Mouse (Mus musculus): ENCODE data around the gene Upf2.

The Upf2 gene

DNA sequence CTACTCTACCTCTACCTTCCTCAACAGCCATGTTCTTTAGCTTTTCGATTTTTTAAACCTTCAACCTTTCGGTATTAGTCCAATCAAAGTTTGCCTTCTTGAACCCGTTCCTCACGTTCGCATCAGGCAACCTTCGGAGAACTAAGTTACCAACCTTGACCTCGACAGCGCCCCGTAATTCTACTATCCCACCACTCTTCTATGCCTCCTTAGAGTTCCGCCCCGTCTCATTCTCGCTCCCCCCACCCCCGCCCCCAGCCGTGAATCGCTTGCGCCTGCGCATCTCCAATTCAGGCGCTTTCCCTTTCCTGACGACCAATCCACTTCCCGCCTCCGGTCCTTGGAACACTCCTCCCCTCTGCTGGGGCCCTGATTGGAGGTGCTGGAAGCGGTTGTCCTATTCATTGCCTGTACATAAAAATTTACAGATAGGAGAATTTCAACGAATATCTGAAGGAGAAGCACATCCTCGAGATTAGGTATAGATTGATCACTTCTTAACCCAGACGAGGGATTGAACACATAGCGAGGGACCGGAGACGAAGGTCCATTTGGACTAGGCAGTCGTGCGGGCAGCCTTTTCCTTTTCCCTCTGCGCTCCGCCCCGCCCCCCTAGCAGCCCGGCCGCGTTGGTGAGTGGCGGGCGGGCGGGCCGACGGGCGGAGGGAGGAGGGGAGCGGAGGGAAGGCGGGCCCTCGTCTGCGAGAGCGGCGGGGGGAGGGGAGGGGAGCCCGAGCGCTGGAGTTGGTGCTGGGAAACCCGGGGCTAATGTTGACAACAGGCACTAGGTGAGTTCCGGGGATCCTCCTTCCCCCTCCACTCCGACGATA lies at the start of gene Upf2:
TSS of gene Upf2 (plus strand) at position 704 of the 830 bp plus-strand sequence.
- DNase-seq (ENCODE audit: low spot score in 2 of 2), result peak; percentile 85 to 90

DNA sequence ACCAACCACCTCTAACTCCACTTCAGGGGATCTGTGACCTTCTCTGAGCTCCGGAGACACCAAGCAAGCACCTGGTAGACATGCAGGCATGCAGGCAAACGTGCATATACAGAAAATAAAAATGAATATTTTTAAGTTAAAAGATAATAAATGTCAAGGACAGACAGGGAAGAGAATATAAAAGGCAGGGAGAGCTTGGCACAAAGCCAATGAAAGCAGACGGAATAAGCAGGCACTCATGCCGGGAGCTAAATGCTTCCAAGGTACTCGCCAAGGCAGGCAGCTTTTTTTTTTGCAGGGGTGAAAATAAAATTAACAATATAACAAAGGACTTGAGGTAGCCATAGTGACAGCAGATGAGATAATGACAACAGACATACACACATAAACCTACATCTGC lies 45.2 kb upstream of the Upf2 start:
- no peak for DNase-seq (ENCODE audit: low spot score in 2 of 2)

DNA sequence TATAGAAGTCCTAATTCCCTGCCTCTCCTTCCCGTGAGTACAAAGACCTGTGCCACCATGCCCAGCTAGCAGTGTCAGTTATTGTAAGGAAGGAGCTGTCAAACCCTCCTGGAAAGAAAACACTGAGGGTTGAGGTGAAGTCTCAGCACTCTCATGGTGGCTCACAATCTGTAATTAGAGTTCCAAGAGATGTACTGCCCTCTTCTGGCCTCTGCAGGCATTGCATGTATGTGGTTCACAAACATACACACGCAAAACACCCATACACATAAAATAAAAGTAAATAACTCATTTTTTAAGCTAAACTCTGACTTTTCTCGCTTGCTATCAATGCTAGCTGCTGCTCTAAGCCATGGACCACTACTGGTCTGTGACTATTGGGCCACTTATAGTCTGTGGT lies 44.6 kb upstream of the Upf2 start:
- DNase-seq (ENCODE audit: low spot score in 2 of 2), result peak; percentile 21 to 54

DNA sequence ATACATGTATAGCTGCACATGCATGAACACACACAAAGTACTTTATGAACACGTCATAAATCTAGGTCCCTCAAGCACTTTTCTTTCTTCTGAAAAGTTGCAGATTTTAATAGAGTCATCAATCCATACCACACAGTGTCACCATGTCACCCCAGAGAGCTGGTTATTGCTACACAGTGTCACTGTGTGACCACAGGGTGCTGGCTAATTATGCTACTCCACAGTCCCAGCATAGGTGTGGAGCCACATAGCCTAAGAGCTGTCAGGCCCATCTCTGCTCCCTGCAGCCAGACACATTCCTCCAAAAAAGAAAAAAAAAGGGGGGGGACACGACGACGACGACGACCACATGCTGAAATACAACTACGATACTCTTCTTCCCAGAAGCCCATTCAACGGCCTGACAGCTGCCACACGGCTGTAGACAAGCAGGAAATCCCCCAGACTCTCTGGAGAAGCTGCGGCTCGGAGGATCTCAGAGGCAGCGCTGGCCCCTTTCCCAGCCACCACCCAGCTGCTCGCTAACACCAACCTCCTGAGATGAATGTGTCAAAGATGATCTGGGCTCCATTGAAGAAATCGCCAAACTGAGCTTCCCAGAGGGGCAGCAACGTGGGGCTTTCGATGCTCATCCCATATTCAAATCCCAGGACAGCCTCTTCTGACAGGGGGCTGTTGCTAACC lies 39.8 kb upstream of the Upf2 start:
- DNase-seq (ENCODE audit: low spot score in 2 of 2), result no peak

DNA sequence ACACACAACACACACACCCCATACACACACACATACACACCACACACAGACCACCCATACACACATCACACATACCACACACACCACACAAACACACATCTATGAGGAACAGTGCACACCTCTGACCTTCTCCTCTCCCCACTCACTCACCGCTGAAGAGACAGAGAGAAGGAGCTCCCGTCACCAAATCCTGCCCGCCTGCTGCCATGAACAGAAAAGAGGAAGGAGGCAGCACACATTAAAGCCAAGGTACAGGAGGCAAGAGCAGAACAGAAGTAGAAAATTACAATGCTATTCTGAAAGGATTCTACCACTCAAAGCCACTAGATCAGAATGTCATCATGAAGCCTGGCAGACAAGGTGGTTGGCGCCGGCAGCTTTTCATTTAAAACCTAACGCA lies 28.4 kb upstream of the Upf2 start:
- DNase-seq (ENCODE audit: low spot score in 2 of 2), result no peak

DNA sequence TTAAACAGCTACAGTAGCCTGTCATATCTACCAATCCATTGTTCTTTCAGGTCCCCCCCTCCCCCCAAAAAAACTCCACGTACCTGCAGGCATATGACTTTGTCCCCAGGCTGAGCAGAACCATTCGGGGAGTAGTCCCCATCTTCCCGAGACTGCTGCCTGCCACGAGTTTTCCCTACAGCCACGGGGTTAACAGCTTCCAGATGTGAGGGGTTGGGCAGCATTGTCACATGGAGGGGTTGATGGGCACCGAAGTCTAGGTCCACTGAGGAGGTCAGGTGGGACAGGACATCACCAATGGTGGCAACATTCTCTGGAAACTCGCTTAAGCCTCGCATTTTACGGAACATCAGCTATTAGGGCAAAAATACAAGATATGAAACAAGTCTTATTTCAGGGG lies 27.5 kb upstream of the Upf2 start:
- DNase-seq (ENCODE audit: low spot score in 2 of 2), result no peak

DNA sequence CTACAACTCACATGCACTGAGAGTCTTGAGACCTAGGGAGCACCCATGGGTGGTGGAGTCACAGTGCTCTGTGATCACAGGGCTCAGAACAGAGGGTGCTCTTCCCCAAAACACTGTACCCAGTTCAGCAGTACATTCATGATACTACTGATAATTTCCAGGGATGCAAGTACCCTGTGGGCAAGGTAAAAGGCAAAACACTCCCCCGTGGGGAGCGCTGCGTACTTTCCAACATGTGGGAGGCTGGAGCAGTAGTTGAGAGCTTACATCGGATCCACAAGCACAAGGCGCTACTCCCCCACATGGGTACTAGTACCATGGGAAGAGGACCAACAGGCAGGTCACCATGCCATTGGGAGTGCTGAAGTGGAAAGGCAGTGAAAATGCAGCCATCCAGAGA lies 23.8 kb upstream of the Upf2 start:
- no peak for DNase-seq (ENCODE audit: low spot score in 2 of 2)

DNA sequence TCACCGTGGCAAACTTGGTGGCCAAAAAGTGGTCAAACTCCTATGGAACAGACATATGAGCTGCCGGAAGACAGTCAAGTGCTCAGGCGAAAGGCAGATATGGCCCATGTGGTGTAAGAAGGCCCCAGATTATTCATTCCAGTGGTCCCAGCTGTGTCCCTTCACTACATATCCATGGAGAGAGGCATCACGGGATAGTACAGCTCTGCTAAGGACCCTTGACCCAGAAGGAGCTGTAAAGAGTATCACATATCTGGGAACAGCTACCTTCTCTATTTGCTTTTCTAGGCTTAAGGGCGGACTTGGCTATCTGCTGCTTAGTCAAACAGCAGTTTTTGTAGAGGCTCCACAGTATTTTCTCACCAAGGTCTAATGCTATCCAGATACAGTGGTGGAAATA lies 21.5 kb upstream of the Upf2 start:
- no peak for DNase-seq (ENCODE audit: low spot score in 2 of 2)

DNA sequence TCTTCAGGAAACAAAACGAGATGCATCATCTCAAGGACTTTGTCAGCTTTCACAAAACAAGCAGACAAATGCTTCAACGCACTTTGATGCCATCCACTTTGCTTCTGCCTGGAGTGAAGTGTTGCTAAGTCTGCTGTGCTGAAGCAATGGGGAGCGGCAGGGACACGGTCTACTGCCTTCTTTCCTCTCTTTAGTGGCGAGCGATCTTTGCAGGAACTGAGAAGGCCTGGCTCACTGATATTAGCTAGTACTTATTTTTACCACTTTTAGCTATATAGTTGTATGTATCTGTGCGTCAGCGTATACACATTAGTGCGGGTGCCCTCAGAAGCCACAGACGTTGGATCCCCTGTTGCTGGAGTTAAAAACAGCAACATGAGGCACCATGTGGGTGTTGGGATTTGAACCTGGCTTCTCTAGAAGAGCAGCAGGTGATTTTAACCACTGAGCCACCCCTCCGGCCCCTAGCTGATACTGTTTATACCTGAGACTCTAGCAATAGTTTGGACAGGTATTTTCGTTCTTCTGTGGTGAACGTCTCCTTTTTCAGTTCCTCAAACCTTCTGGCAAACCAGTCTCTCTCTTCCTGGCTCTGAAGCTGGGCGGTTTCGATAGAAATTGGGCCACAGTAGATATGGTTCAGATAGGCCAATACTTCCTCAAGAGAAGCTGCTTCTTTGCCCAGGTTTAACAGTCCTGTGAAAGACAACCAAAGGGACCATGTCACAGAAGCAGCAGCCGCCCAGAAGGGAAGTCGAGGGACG lies 20.8 kb upstream of the Upf2 start:
- peak in 1 of 2 experiments; percentile 12 for DNase-seq (ENCODE audit: low spot score in 2 of 2)

DNA sequence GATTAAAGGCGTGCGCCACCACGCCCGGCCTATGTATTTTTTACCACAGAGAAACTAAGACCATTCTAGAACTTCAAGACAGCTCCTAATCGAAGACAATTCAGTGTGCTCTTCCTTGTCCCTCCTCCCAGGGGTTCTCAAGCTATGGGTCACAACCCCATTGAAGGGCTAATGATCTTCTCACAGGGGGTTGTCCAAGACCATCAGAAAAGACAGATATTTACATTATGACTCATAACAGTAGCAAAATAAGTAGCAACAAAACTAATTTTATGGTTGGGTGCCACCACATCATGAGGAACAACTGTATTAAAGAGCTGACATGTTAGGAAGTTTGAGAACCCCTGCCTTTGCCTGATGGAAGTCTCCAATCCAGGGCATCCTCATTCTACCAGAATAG lies 19.3 kb upstream of the Upf2 start:
- DNase-seq (ENCODE audit: low spot score in 2 of 2), result no peak

DNA sequence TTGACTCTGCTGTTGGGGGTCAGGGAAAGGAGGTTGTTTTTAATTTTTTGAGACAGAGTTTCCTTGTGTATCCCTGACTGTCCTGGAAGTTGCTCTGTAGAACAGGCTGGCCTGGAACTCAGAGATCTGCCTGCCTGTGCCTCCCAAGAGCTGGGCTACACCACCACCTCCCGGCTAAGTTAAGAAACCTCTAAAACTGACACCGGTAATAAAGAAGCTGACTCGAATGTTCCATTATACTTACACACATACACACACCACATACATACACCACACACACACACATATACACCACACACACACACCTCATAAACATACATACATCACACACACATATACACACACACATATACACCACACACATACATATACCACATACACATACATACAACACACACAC lies 16.3 kb upstream of the Upf2 start:
- DNase-seq (ENCODE audit: low spot score in 2 of 2), result no peak

DNA sequence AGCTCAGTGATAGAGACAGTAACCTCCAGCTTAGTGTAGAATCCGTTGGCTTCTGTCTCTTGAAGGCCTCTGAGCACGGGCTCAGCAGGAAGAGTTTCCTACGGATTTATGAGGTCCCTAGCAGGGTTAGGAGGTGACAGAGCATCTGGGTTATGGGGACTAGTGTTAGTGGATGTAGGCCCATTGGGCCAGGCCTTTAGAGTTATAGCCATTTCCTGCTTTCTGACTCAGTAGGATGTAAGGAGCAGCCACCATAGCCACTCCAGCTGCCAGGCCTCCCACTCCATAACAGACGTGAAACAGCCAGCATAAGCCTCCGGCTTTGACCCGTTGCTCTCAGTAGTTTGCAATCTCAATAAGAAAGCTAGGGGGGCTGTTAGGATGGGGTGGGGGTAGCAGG lies 15.2 kb upstream of the Upf2 start:
- DNase-seq (ENCODE audit: low spot score in 2 of 2), result no peak

DNA sequence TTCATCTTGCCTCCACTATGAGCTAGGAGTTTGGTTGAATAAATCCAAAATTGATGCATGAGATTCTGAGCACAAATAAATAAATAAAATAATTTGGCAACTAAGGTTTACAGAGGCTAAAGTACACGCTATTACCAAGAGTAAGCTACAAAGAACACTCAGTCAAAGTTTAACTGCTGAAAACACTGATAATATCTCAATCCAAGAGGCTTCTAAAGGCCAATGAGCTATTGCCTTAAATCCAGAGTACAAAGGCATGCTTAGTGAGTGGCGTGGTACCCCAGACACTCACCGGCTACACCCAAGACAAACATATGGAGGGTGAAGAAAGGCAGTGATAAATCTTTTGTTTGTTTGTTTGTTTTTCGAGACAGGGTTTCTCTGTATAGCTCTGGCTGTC lies 14.7 kb upstream of the Upf2 start:
- no peak for DNase-seq (ENCODE audit: low spot score in 2 of 2)

DNA sequence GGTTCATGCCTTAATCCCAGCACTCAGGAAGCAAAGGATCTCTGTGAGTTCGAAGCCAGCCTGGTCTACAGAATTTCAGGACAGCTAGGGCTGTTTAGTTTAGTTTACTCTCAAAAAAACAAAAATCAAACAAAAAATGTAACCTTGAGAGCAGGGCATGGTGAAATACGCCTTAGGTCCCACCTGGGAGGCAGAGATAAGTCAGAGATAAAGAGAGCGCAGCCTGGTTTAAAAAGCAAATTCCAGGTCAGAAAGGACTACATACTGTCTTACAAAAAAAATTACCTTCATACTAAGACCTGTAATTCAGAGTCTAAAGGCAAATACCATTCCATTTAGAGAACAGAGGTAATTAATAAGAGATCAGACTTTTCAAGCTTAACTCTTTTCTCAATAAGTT lies 11.9 kb upstream of the Upf2 start:
- no peak for DNase-seq (ENCODE audit: low spot score in 2 of 2)

DNA sequence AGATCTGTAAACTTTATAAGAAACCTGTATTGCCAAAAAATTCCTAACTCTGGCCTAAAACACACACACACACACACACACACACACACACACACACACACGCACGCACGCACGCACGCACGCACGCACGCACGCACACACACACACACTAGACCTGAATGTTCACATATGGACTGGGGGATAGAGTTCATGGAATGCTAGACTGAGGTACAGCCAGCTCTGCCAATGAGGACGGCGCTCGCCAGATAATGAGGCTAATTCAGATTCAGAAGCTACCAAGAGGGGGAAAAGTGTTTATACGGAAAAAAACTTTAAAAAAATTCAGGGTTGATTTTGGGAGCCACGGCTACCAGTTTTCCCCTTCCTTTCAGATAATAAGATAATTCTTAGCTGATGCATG lies 11.4 kb upstream of the Upf2 start:
- DNase-seq (ENCODE audit: low spot score in 2 of 2), result no peak

DNA sequence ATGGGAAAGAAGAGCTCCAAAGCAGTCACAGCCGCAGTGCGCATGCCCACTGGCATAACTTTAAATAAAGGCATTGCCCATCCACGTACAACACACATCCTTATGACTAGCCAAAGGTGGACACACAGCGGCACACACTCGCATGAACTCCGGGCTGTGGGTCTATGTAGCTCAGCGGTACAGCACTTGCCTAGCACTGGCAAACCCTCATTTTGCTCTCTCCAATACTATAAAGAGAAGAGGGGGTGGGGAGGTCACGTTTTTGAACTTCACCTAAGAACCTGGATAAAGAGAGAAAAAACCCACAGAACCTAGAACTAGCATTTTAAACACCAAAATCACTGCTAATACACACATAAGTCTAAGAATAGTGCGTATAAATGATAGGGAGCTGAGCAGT lies 10.3 kb upstream of the Upf2 start:
- DNase-seq (ENCODE audit: low spot score in 2 of 2), result no peak

DNA sequence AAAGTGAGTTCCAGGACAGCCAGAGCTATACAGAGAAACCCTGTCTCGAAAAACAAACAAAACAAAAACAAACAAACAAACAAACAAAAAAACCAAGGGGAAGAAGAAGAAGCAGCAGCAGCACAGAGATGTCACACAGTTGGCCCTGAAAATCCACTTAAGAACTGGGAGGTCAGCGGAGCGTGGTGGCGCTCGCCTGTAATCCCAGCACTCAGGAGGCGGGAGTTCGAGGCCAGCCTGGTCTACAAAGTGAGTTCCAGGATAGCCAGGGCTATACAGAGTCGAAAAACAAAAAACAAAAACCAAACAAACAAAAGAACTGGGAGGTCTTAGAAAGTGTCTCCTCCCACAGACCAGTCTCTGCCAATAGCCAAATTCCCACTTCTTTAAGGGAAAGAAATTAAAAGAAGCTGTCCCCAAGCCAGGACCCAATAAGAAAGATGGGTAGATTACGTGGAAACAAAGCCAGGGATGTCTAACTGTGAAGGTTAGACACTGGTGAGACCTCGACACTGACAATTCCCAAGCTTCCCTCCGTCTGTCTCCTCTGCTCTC lies 9.3 kb upstream of the Upf2 start:
- no peak for DNase-seq (ENCODE audit: low spot score in 2 of 2)

DNA sequence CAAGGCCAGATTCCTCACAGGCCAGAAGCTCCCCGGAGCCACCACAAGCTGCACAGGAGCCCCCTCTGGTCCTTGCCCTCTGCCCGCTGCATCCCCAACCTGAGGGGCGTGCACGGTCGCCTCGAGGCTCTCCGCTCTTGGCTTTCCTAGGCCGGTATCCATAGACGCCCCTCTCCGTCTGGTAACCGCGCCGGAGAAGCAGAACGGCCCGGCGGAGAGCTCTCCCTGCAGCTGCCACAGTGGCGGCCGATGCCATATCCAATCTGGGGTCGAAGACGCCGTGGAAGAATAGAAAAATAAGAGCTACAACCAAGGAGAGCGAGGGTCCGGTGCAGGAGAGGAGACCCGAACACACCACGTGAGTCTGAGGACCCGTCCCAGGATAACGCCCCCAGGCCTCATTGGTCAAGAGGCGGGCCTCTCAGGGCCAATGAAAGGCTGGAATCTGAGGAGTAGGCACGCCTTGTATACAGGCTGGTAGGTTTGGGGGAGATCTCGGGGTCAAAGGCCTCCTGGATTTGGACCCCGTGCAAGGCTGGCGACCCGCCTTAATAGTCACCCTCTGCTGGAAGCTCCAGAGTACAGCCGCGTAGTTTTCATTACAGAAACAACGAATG lies 8.7 kb upstream of the Upf2 start, which contains the start of gene Dhtkd1:
TSS of gene Dhtkd1 (minus strand) at position 377 of the 617 bp plus-strand sequence.
- peak in 1 of 2 experiments; percentile 31 for DNase-seq (ENCODE audit: low spot score in 2 of 2)

DNA sequence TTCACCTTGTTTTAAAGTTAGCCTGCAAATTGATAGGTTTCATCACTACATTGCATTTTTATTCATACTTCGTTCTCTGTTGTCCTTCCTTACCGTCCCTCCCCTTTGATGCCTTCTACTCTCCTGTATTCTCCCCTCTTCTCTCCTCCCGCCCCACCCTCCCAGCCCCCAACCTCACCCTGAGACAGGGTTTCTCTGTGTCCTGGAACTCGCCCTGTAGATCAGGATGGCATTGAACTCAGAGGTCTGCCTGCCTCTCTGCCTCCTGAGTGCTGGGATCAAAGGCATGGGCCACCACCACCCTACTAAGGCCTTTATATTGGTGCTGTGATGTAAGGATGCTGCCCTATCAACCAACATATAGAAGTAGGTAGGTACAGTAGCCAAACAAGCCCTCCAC lies 8.2 kb upstream of the Upf2 start:
- no peak for DNase-seq (ENCODE audit: low spot score in 2 of 2)

DNA sequence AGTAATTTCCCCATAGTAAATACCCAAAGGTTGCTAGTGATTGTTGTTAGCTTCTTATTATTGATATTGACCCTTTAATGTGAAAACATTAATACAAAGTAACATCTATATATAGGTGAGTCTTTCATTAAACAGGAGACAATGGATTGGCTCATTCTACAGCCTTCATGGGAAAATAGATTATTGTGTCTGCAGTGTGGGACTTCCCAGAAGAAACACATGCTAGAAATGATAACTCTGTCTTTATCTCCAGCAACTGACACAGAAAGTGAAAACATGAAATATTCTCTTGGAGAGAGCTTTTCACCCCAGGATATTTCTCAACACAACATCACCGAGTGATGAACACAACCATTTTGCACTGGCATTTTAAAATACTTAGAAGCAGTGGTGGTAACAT lies 5.6 kb upstream of the Upf2 start:
- no peak for DNase-seq (ENCODE audit: low spot score in 2 of 2)

DNA sequence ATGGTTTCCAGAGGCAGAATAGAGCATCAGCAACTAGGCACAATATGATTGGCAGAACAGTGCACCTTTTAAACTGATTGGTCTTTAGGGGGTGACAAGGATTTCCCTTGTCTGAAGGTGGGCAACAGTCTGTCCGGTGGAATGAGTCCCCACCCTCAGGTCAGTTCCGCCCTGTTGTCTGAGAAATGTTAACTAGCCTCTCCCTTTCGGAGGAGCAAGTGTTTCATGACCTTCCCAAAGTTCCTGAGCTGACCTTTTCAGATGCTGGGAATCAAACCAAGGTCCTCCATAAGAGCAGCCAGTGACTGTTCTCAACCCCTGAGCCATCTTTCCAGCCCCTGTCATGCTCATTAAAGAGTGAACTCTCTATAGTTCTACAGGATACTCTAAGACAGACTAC lies 4.4 kb upstream of the Upf2 start:
- DNase-seq (ENCODE audit: low spot score in 2 of 2), result no peak

DNA sequence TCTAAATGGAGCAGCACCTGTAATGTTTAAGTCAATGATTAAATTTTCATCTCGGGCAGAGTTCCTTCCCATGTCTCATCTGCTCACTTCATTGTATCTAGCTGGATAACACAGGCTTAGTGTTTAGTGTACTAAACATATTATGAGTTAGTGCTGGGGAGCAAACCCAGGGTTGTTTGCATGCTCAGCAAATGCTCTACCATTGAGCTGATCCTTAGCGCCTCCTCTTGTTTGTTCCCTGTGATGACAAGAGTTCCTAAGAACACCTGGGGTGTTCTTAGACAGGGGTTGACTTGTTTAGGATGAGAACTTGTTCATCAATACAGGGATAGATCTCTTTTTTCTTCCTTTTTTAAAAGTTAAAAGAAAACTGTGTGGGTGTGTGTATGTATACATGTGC lies 2.3 kb upstream of the Upf2 start:
- no peak for DNase-seq (ENCODE audit: low spot score in 2 of 2)
